Mouse (Mus musculus): ENCODE measurements around the gene Nek9.
A peak's percentile ranks its signal among the peaks of the same experiment; 100 is the strongest.

Nek9 gene

DNA sequence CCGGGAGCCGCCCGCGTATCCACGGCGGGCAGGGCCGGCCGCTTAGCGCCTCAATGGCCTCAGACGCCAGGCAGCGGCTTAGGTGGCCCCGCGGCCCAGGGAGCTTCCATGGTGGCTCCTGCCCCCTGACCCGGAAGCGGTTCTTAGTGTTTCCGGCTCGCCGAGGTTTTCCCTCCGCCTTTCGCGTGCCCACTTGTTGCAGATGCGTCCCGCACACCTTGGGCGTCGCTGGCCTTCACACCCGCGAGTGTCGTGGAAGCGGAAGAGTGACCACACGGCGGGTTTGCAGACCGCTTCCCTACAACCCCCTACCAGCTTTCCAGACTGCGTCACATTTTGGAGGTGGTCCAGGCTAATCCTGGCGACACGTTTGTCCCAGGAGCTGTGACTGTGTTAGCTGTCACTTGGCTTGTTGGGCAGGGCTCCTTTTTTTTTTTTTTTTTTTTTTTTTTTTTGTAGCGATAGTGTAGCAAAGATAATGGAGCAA is at the start of gene Nek9:
Nek9 (minus strand) TSS at position 120 of the 487 bp plus-strand sequence.
- DNase-seq (ENCODE audit: low read depth in 1 of 2, low spot score in 2 of 2) = peak; percentile 66 to 85

DNA sequence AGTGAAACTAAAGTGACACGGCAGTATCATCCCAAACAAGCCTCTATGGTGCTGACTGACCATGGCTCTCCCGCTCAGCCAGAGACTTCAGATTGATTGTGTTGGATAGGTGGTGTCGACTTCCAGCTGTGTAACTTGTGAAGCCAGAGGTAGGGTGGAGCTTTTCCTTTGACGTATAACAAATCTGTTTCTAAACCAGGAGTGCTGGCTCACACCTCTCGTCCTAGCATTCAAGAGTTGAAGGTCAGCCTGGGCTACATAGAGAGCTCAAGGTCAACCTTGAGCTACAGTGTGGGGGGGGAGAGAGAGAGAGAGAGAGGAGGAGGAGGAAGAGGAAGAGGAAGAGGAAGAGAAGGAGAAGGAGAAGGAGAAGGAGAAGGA is 46.8 kb upstream of the Nek9 start:
- DNase-seq (ENCODE audit: low read depth in 1 of 2, low spot score in 2 of 2) = no peak

DNA sequence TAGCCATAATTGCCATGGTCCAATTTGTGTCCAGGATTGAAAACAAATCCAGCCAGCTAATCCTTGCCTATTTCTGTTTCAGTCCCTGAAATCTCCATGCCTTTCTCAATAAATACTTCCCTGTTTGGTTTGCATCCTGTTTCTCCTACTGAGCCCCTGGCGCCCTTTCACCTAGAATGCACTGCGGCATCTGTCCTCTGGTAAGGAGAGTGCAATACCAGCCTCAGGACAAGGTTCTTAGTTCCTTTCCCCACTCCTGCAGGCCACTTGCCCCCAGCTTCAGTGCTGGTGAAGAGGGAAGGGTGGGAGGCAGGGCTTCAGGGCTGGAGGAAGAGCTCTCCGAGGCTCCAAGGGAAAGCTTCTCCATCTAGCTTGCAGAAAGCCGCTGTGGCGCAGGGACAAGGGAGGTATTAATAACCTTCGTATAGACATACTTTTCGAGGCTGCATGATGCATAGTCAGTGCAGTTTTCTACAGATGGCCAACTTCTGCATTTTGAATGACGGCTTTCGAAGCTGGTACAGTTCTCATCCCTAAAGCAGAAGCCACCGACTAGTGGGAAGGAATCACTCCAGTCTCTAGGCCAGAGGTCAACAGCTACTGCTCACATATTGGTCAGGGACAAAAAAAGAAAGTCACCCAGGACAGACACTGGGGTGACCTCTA is 46.3 kb upstream of the Nek9 start:
- peak; percentile 66 to 68 for DNase-seq (ENCODE audit: low read depth in 1 of 2, low spot score in 2 of 2)

DNA sequence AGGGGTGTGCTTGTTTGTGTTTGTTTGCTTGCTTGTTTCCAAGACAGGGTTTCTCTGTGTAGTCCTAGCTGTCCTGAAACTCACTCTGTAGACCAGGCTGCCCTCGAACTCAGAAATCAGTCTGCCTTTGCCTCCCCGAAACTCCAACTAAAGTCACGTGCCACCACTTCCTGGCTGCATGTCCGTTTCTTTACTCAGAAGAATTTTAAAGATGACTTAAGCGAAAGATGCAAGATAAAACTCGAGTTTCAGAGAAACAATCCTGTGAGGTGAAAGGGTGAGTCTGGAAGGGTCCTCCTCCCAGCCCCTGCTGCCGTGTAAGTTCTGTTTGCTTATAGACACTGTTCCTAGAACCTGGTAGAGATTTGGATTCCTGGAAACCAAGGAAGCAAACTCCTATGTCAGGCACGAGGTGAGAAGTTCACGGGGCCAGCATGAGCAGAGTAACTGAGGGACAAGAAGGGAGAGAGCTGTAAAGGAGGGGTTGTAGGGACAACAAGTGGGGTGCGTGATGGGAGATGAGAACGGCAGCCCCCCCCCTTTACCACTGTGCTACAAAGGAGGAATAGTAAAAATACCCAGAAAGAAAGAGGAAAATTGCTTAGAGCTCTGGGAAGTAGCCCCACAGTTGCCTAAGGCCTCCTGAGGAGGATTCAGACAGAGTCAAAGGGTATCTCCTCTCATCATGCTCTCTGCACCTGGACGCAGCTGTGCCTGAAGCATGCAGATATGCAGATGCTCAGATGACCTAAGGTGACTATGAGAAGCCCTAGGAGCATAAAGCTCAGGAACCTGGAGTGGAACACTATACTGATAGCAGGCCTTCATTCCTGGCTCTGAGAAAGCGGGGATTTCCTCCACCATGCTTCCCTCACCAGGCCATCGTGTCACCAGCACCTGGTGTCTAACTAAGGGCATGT is 43.9 kb upstream of the Nek9 start:
- no peak for DNase-seq (ENCODE audit: low read depth in 1 of 2, low spot score in 2 of 2)

DNA sequence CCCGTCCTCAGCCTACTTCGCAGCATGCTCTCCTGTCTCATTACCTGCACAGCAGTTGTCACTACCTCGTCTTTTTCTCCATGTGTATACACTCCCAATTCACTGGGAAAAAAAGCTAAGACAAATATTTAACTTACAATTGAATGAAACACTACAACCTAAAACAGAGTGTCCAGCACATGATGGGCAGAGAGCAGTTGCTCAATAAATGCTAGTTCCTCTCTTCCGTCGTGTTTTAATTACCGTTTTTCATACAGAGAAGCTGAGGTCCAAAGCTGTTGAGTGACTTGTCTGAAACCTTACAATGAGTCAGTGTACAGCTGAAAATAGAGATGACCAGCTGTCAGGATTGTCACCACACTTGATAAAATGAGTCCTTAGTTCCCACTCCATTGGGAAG is 42.4 kb upstream of the Nek9 start:
- DNase-seq (ENCODE audit: low read depth in 1 of 2, low spot score in 2 of 2) = no peak

DNA sequence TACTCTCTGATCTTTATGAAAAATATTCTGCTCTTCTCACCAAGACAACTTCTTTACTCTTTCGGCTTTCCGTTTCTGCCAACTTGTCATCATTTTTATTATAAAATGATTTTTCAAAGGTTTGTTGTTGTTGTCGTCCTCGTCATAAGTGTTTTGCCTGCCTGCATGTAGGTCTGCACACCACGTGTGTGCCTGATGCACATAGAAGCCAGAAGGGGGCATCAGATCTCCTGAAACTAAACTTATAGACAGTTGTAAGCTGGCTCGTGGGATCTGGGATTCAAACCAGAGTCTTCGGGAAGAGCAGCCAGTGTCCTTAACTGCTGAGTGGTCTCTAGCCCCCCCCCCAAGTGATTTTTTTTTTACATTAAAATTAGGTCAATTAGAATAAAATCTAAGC is 41.8 kb upstream of the Nek9 start:
- DNase-seq (ENCODE audit: low read depth in 1 of 2, low spot score in 2 of 2) = no peak

DNA sequence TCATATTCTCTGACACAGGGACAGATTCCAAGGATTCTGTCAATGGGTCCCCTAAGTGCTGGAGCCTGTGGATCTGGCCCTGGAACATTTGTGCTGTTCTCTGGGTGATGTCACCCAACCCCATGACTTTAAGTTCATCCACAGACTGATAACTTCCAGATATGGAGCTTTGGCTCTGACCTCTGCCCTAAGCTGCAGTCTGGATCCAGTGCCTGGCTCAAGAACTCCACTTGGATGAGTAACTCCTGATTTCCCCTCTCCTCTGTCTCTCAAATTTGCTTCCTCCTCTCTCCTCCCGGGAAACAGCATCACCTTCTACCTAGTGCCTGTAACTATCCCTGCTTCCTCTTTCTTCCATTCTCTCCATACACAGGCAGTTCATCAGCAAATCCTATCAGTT is 41.1 kb upstream of the Nek9 start:
- DNase-seq (ENCODE audit: low read depth in 1 of 2, low spot score in 2 of 2) = no peak

DNA sequence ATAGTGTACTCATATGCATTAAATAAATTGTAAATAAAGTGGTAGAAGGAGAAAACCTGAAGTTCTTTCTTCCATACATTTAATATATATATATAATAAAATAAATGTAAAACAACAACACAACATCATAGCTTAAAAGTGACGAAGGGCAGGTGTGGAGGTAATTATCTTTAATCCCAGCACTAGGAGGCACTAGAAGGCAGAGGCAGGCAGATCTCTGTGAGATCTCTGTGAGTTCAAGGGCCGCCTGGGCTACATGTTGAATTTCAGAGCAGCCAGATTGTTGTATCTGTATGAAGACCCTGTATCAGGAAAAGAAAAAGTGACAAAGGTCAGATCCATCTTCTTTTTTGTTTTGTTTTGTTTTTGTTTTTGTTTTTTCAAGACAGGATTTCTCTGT is 39.1 kb upstream of the Nek9 start:
- DNase-seq (ENCODE audit: low read depth in 1 of 2, low spot score in 2 of 2) = no peak

DNA sequence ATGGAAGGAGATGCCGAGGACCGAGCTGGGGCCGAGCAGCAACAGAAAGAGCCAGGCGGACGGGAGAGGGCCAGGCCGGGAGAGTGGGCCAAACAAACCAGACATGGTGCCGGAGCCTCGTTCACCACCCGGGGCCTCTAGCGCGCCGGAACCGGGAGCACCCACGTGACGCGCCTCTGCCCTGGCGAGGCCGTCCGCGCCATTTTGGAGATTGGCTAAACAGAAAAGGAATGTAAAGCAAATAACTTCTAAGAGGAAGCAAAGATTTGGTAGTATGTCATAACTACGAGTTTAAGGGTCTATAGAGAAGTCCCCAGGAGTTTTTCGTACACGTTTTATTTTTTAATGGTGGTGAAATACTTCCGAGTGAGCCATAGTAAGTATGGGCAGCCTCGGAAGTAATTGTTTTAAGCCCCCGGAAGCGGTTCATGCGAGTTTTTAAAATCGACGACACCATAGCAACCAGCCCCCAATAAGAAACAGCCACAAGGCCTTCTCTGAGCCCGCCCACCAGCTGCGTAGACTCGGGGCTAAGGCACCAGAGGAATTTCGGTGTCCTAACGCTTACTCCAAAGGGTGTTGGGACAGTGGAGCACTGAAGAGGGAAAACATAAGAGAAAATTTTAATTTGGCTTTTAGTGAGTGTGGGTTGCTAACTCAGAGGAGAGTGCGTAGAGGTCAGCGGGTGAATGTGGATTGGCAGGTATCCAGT is 35.6 kb upstream of the Nek9 start, which contains the start of gene Tmed10:
Tmed10 (minus strand) TSS at position 287 of the 712 bp plus-strand sequence.
- peak; percentile 66 to 78 for DNase-seq (ENCODE audit: low read depth in 1 of 2, low spot score in 2 of 2)

DNA sequence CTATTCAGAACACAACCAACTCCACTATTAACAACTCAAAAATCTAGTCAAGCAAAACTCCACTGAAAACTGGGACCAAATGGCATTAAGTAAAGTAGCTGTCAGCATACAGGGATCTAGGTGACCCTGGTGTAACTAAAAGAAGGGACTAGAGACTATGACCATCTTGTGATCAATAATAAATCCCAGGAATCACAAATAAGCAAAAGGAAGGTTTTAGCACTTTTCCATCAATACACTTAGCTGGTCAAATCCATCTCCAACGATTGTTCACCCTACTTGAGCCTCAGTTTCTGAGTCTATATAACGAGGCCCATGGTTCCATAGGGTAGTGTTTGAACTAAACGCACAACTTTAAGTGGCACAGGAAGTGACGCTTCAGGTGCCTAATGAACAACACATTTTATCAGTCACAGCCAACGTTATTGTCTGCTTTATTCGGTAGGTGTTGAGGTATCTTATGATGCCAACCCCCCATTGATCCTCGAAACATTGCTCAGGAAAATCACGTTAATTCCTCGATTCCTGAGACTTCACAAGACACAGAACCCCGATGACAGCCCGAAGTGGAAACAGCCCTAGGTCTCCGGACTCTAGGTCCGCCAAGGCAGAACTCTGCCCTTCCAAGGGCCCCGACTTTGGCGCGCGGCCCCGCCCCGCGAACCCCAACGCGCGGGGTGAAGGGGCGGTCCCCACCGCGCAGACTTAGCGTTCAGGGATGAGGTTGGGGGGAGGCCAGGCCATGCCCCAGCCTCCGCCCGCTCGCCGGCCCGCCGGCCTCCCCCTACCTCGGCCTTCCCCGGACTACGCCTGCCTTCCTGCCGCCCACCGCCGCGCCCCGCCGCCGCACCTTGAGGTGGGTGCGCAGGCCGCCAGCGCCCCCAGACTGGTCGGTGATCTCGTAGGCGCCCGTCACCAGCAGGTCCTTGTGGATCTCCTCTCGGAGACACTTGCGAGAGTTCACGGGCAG is 34.7 kb upstream of the Nek9 start:
- peak; percentile 44 to 75 for DNase-seq (ENCODE audit: low read depth in 1 of 2, low spot score in 2 of 2)

DNA sequence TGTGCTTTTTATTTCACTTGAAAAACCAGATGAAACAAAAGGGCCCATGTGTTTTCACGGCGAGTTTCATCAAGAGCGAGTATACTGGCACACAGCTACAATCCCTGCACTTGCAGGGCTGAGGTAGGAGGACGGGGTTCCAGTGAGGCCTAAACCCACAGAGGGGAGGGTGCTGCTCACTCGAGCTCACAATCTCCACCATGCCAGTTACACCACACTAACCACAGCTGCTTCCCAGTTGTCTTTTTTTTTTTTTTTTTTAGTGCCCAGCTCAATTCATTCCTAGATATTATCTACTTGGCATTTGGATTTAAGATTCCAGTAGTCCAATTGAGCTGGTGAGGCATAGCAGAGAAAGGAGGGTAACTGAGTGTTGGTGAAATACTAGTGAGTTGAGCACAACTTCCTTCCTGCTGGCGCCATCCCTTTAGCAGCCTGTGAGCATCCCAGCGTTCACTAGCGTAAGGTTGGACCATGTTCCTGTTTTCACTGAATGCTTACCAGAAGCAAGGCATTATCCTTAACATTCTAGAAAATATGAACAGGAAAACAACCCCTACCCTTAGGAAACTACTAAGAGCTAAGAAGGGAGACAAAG is 33.0 kb upstream of the Nek9 start:
- no peak for DNase-seq (ENCODE audit: low read depth in 1 of 2, low spot score in 2 of 2)

DNA sequence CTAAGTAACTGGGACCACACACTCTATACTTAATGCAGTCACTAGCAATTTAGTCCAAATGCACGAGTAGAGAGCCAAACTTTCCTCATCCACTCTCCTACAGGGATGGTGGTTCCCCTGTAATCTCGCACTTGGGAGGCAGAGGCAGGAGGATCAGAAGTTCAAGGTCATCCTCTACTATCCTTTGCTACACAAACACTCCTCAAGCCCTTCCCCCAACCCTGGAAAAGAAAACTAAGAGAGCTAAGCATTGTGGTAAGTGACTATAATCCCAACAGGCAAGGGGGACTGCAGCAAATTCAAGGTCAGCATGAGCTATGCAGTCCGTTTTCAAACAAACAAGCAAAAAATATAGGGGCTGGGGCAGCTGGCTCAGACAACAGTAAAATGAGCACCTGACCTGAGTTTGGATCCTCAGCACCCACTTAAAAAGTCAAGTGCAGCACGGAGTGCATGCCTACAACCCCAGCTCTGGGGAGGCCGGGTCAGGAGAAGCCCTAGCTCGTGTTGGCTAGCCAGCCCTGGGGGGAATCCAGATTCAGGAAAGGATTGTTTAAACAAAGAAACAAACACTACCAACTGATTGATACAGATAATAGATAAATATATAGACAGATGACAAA is 29.4 kb upstream of the Nek9 start:
- no peak for DNase-seq (ENCODE audit: low read depth in 1 of 2, low spot score in 2 of 2)

DNA sequence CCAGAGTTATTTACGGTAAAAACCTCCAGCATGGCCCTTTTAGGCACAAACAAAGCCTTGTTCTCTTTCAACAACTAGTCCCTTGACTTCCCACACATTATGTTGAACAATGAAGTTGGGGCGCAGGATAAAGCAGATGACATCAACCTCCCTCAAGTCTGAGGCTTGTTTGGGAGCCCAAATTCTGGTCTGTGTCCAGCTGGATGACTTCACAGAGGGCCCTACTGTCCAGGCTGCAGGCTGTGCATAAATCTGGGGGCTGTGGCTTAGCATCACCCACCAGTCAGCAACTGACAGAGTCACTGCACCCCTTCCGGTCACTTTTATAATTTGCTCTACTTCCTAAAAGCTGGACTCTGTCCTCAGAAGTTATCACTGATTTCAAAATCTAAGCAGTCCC is 27.1 kb upstream of the Nek9 start:
- no peak for DNase-seq (ENCODE audit: low read depth in 1 of 2, low spot score in 2 of 2)

DNA sequence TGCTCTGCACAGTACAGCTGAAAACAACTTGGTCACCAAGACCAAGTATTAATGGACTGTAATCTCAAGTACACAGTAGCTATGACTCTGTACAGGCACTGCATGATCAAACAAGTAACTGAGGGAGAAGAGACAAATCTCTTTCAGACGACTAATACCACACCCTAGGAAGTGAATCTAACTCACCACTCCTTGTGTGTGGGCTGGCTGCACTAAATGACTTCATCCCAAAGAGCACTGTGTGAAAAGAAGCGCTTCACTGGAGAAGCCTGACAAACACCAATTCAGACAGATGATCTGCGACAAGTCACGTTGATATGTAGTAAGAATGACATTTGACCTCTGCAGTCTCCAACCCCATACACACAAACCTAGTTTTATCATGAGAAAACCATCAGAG is 23.3 kb upstream of the Nek9 start:
- DNase-seq (ENCODE audit: low read depth in 1 of 2, low spot score in 2 of 2) = no peak

DNA sequence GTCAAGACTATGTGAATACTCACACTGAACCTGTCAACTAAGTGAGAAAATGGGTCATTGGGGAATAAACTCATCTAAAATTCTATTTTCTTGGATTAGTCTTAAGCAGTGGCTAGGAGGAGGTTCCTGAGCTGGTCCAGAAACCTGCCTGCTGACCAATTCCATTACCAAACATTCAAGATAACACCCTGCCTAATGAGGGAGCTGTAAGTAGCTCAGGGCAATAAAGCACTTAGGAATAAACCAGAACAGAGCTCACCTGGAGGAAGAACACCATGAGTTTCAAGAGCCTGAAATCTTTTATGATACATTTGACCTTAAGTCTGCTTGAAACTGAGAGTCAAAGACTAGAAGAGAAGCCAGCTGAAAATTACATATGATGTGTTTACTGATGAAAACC is 22.4 kb upstream of the Nek9 start:
- no peak for DNase-seq (ENCODE audit: low read depth in 1 of 2, low spot score in 2 of 2)

DNA sequence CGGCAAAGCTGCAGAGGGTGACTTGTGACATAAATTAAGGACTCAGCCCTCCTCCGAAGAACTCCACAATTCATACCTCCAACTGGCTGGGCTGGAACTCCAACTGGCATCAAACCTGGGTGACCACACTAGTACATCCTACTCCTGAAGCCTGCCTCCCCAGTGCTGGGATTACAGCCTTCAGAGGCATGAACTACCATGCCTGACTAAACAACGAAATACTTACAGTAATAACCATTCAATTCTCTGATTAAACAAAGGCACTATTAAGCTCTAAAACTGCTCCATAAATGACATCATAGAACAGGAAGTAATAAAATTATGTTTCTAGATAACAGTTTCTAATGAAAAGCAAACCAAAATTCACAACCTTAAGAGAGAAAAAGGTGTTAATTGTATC is 22.0 kb upstream of the Nek9 start:
- no peak for DNase-seq (ENCODE audit: low read depth in 1 of 2, low spot score in 2 of 2)

DNA sequence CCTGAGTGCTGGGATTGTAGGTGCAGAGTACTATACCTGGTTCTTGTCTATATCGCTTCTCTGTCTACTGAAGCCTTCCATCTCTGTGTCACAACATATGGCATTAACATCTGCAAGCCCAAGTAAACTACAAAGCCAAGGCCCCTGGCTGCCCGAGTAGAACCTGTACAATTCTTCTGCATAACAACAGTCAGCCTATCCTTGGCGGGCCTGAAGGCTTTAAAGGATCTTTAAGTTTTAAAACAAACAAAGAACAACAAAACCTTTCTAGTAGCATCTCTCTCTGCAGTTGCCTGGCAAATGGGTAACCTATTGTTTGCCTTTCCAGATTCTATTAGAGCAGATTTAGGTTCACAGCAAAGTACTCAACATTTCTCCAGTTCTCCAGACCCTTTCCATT is 14.9 kb upstream of the Nek9 start:
- DNase-seq (ENCODE audit: low read depth in 1 of 2, low spot score in 2 of 2) = no peak

DNA sequence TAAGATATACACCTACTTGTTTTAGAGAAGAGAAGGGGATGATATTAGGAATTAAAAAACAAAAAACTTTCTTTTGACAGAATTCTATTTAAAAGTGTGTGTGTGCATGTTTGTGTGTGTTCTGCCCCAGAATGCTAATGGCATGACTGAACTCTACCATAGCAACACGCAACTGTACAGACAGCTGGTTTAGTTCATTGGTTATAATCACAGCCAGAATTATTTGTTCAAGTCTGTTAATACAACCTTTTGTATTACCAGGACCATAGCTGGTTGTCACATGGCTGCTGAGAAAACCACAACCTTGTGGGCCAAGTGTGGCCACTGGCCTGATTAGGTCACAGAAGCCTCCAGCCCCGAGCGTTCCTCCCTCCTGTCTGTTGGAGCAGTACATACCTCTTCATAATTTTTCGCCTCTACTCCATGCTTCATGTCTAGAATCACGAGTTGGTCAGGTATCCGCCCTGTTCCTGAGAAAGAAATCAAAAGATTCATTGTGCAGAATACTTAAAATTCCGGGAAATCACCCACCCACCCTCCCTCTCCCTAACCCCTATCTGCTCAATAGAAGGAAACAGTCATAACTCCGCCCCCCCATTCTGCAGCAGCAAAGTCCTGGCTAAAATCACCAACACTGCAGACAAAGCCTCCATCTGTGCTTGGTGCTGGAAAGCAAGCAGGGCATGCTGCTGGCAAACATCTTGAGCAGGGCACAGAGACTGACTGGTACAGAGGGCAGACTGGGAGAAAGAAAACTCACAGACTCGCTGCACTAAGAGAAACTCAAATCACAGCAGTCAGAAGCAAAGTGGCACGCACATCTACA is 11.5 kb upstream of the Nek9 start:
- DNase-seq (ENCODE audit: low read depth in 1 of 2, low spot score in 2 of 2) = no peak

DNA sequence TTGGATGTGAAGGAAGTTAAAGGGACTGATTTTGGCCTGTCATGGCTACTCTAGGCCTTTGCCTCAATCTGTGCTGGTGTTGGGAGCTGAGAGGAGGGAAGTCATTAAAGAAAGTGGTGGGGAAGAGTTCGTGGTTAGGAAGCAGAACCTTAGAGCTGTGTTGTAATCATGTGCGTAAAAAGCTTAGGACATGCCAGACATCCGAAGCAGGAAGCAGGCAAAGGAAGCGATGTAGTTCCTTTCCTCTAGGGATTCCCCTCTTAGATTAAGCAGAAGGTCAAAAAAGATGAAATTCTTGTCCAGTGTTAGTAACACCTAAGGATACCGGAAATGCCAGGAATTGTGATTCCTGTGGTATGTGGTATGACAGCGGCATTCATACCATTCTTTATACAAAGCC is 9.2 kb upstream of the Nek9 start:
- DNase-seq (ENCODE audit: low read depth in 1 of 2, low spot score in 2 of 2) = peak; percentile 46 to 59

Data from monocyte, adult 2 months (primary cell).